Mouse (Mus musculus): Measurements from ENCODE around the gene Sfrp4. TPM values are rescaled to one million over a fixed set of nuclear protein-coding genes. Genes with fewer than 3 reads are reported as not detected.
A peak's percentile ranks its signal among the peaks of the same experiment; 100 is the strongest.

Sfrp4 gene
- polyA plus RNA-seq, 1 experiment from 2014 or later: 0.69 TPM

GRCm38 (mm10) chr13:19644225-19644624 is 21.3 kb downstream of the Sfrp4 start:
- WGBS (ENCODE audit: insufficient replicate concordance): 71% methylated on average over 2 of the region's 2 CpGs
- H3K9me3 ChIP-seq (ENCODE audit: low read length): no peaks in the 10 kb centered on the region
- no peak overlapping the region for H3K4me2 ChIP-seq (ENCODE audit: low read depth, low read length)
- H3K27me3 ChIP-seq (ENCODE audit: insufficient read depth, low read length): no peaks in the 10 kb centered on the region
- peak; percentile 33 for TF ChIP-seq CTCF (IDR thresholded peaks at IDR 0.05; ENCODE audit: low read depth)
- no peak for TF ChIP-seq EP300 (IDR thresholded peaks at IDR 0.05; ENCODE audit: low read depth)
- ATAC-seq (no peak), DNase-seq (no peak)
- H3K36me3 ChIP-seq (replicated peaks; ENCODE audit: insufficient read depth, low read length): no peaks in the 10 kb centered on the region
- no peak overlapping the region for H3K9ac ChIP-seq (replicated peaks)
- H3K4me3 ChIP-seq (ENCODE audit: low read depth, low read length): no peak overlapping the region
- H3K27ac ChIP-seq (ENCODE audit: low read depth): no peak overlapping the region
- peaks cover 2% of the 10 kb centered on the region; the same call in 1 of the 2 replicates for H3K4me1 ChIP-seq (ENCODE audit: insufficient read depth)

GRCm38 (mm10) chr13:19649824-19650223 is 26.9 kb downstream of the Sfrp4 start:
- TF ChIP-seq EP300 (IDR thresholded peaks at IDR 0.05; ENCODE audit: low read depth) (peak; percentile 96), CTCF (IDR thresholded peaks at IDR 0.05; ENCODE audit: low read depth) (no peak)
- Histone ChIP-seq H3K4me3 (ENCODE audit: low read depth, low read length) (no peak overlapping the region), H3K4me1 (ENCODE audit: insufficient read depth) (peaks cover 3% of the 10 kb centered on the region; the same call in 1 of the 2 replicates), H3K4me2 (ENCODE audit: low read depth, low read length) (no peak overlapping the region), H3K9ac (replicated peaks) (no peak overlapping the region), H3K27ac (ENCODE audit: low read depth) (no peak overlapping the region), H3K27me3 (ENCODE audit: insufficient read depth, low read length) (no peaks in the 10 kb centered on the region), H3K9me3 (ENCODE audit: low read length) (no peaks in the 10 kb centered on the region), H3K36me3 (replicated peaks; ENCODE audit: insufficient read depth, low read length) (no peaks in the 10 kb centered on the region)
- no peak for DNase-seq
- ATAC-seq: peak; percentile 90
- WGBS (ENCODE audit: insufficient replicate concordance): 66% methylated on average over 2 of the region's 2 CpGs

GRCm38 (mm10) chr13:19652405-19652804 is 29.5 kb downstream of the Sfrp4 start:
- H3K4me1 ChIP-seq (ENCODE audit: insufficient read depth): peaks cover 3% of the 10 kb centered on the region; the same call in 1 of the 2 replicates
- no peaks in the 10 kb centered on the region for H3K9me3 ChIP-seq (ENCODE audit: low read length)
- H3K36me3 ChIP-seq (replicated peaks; ENCODE audit: insufficient read depth, low read length): no peaks in the 10 kb centered on the region
- H3K27ac ChIP-seq (ENCODE audit: low read depth): no peak overlapping the region
- TF ChIP-seq CTCF (IDR thresholded peaks at IDR 0.05; ENCODE audit: low read depth): no peak
- TF ChIP-seq EP300 (IDR thresholded peaks at IDR 0.05; ENCODE audit: low read depth): peak; percentile 69
- peak; percentile 25; the same call in 1 of the 2 replicates for ATAC-seq
- H3K4me2 ChIP-seq (ENCODE audit: low read depth, low read length): no peak overlapping the region
- H3K9ac ChIP-seq (replicated peaks): no peak overlapping the region
- H3K27me3 ChIP-seq (ENCODE audit: insufficient read depth, low read length): no peaks in the 10 kb centered on the region
- no peak overlapping the region for H3K4me3 ChIP-seq (ENCODE audit: low read depth, low read length)
- 74% methylated on average over 2 of the region's 2 CpGs for WGBS (ENCODE audit: insufficient replicate concordance)
- DNase-seq: no peak

- H3K4me1 ChIP-seq (ENCODE audit: insufficient read depth): no peaks in the 10 kb centered on the region
- ATAC-seq (no peak), DNase-seq (no peak)
- no peaks in the 10 kb centered on the region for H3K36me3 ChIP-seq (replicated peaks; ENCODE audit: insufficient read depth, low read length)
- no peaks in the 10 kb centered on the region for H3K27me3 ChIP-seq (ENCODE audit: insufficient read depth, low read length)
- H3K27ac ChIP-seq (ENCODE audit: low read depth): no peak overlapping the region
- no peak overlapping the region for H3K4me2 ChIP-seq (ENCODE audit: low read depth, low read length)
- H3K9ac ChIP-seq (replicated peaks): no peak overlapping the region
- no peaks in the 10 kb centered on the region for H3K9me3 ChIP-seq (ENCODE audit: low read length)
- 75% methylated on average over 4 of the region's 4 CpGs for WGBS (ENCODE audit: insufficient replicate concordance)
- TF ChIP-seq CTCF (IDR thresholded peaks at IDR 0.05; ENCODE audit: low read depth) (no peak), EP300 (IDR thresholded peaks at IDR 0.05; ENCODE audit: low read depth) (no peak)
- no peak overlapping the region for H3K4me3 ChIP-seq (ENCODE audit: low read depth, low read length)
Observed at GRCm38 (mm10) chr13:19668355-19669140, 45.6 kb downstream of the Sfrp4 start.

GRCm38 (mm10) chr13:19674025-19674424 is 51.1 kb downstream of the Sfrp4 start:
- Histone ChIP-seq H3K9me3 (ENCODE audit: low read length) (no peaks in the 10 kb centered on the region), H3K4me1 (ENCODE audit: insufficient read depth) (no peaks in the 10 kb centered on the region), H3K27ac (ENCODE audit: low read depth) (no peak overlapping the region), H3K4me3 (ENCODE audit: low read depth, low read length) (no peak overlapping the region), H3K9ac (replicated peaks) (no peak overlapping the region), H3K36me3 (replicated peaks; ENCODE audit: insufficient read depth, low read length) (no peaks in the 10 kb centered on the region), H3K4me2 (ENCODE audit: low read depth, low read length) (no peak overlapping the region), H3K27me3 (ENCODE audit: insufficient read depth, low read length) (no peaks in the 10 kb centered on the region)
- no peak for TF ChIP-seq CTCF (IDR thresholded peaks at IDR 0.05; ENCODE audit: low read depth)
- ATAC-seq: no peak
- no peak for DNase-seq
- WGBS (ENCODE audit: insufficient replicate concordance): 80% methylated on average over 3 of the region's 3 CpGs

GRCm38 (mm10) chr13:19674601-19675000 is 51.7 kb downstream of the Sfrp4 start:
- no peak for ATAC-seq

More at GRCm38 (mm10) chr13:19674601-19675000, 51.7 kb downstream of the Sfrp4 start:
- TF ChIP-seq EP300 (IDR thresholded peaks at IDR 0.05; ENCODE audit: low read depth): no peak
- no peak for TF ChIP-seq CTCF (IDR thresholded peaks at IDR 0.05; ENCODE audit: low read depth)
- Histone ChIP-seq H3K4me3 (ENCODE audit: low read depth, low read length) (no peak overlapping the region), H3K9me3 (ENCODE audit: low read length) (no peaks in the 10 kb centered on the region), H3K36me3 (replicated peaks; ENCODE audit: insufficient read depth, low read length) (no peaks in the 10 kb centered on the region), H3K4me1 (ENCODE audit: insufficient read depth) (no peaks in the 10 kb centered on the region), H3K4me2 (ENCODE audit: low read depth, low read length) (no peak overlapping the region), H3K27me3 (ENCODE audit: insufficient read depth, low read length) (no peaks in the 10 kb centered on the region), H3K27ac (ENCODE audit: low read depth) (no peak overlapping the region), H3K9ac (replicated peaks) (no peak overlapping the region)
- DNase-seq: no peak

Other genes starting within 250 kb of the Sfrp4 start
- 19.5 and 19.9 TPM in 2 replicates for gene Stard3nl, start 227.3 kb upstream of the Sfrp4 start, polyA plus RNA-seq (2015; fragmentation: Nextera tagmentation; extraction: Ambion mirVana)
- 8.0 and 8.7 TPM in 2 replicates for gene Epdr1, start 3.2 kb upstream of the Sfrp4 start, polyA plus RNA-seq (2015; fragmentation: Nextera tagmentation; extraction: Ambion mirVana)
- not detected in 2 replicates for gene Nme8, start 74.7 kb downstream of the Sfrp4 start, polyA plus RNA-seq (2015; fragmentation: Nextera tagmentation; extraction: Ambion mirVana)
- 3.2 and 3.5 TPM in 2 replicates for gene Gpr141, start 201.2 kb downstream of the Sfrp4 start, polyA plus RNA-seq (2015; fragmentation: Nextera tagmentation; extraction: Ambion mirVana)

Data from liver, postnatal 0 days (tissue).